Mouse (Mus musculus) heart, embryonic 12.5 days (tissue): ENCODE data around the gene Tgfb1. TPM values are rescaled to one million over a fixed set of nuclear protein-coding genes. Genes with fewer than 3 reads are reported as not detected.
A peak's percentile ranks its signal among the peaks of the same experiment; 100 is the strongest.
"Not testable (repeated sequence)": the region's sequence is repeated elsewhere in the genome, so short reads cannot be mapped to it uniquely, and the experiment has no call there.

Experiments
- ATAC-seq: fragments of 200-750 bp; cut with Nextera tagmentation; 2 replicates; pipeline ENCODE4 v1.8.0; 2017; ENCODE audit warnings: moderate TSS enrichment, moderate library complexity; ENCODE audit not compliant: insufficient number of reproducible peaks, low FRiP score
- H3K27ac ChIP-seq: fragments of 300-500 bp; sonication (generic); 2 replicates; pipeline ENCODE4 v1.5.1; 2016; ENCODE audit warnings: mild to moderate bottlenecking, moderate library complexity; ENCODE audit not compliant: poor library complexity, severe bottlenecking
- H3K27me3 ChIP-seq: fragments of 300-500 bp; sonication (generic); replicated peaks from 2 replicates; pipeline ENCODE4 v1.6.1; 2016; ENCODE audit warnings: mild to moderate bottlenecking, moderate library complexity
- H3K36me3 ChIP-seq: fragments of 300-500 bp; sonication (generic); 2 replicates; pipeline ENCODE4 v1.6.1; 2016; ENCODE audit warnings: mild to moderate bottlenecking, moderate library complexity
- H3K4me1 ChIP-seq: fragments of 300-500 bp; sonication (generic); replicated peaks from 2 replicates; pipeline ENCODE4 v1.6.1; 2016; ENCODE audit warnings: mild to moderate bottlenecking
- H3K4me2 ChIP-seq: fragments of 300-500 bp; sonication (generic); 2 replicates; pipeline ENCODE4 v1.6.1; 2016; ENCODE audit warnings: mild to moderate bottlenecking, moderate library complexity
- H3K4me3 ChIP-seq: fragments of 300-500 bp; sonication (generic); 2 replicates; pipeline ENCODE4 v1.5.1; 2016; ENCODE audit warnings: mild to moderate bottlenecking
- H3K9ac ChIP-seq: fragments of 300-500 bp; sonication (generic); 2 replicates; pipeline ENCODE4 v1.6.1; 2016; ENCODE audit warnings: mild to moderate bottlenecking, moderate library complexity
- H3K9me3 ChIP-seq: fragments of 300-500 bp; sonication (generic); replicated peaks from 2 replicates; pipeline ENCODE4 v1.6.1; 2016; ENCODE audit warnings: mild to moderate bottlenecking, moderate library complexity
- WGBS: fragments of 180-500 bp; shearing (Covaris S2); methylation state at CpG from one replicate; pipeline ENCODE4 v1.1.7; 2016; 5-methylcytosine and 5-hydroxymethylcytosine counted together
- polyA plus RNA-seq: library from polyadenylated mRNA; unstranded; fragments of >200 nt; fragmentation: Nextera tagmentation; extraction: Ambion mirVana; gene quantifications from 2 replicates; pipeline ENCODE4 v1.2.1, GENCODE M21; 2016

Tgfb1 gene
- polyA plus RNA-seq, 1 experiment from 2014 or later, result 5.1 TPM

GRCm38 (mm10) chr7:25718788-25719417 lies 32.1 kb downstream of the Tgfb1 start, which contains the start of gene Ccdc97:
Ccdc97 (minus strand) TSS chr7:25719088.
- H3K4me3 ChIP-seq, result peak within 1 kb of the TSS; percentile 61
- 3% methylated on average over 32 of the region's 32 CpGs for WGBS
- H3K9me3 ChIP-seq, result no peaks in the 10 kb centered on the region
- no peaks in the 10 kb centered on the region for H3K27me3 ChIP-seq
- H3K27ac ChIP-seq, result peak within 1 kb of the TSS; percentile 58
- peak; percentile 83 for ATAC-seq
- peaks cover 14% of the 10 kb centered on the region for H3K4me1 ChIP-seq
- H3K4me2 ChIP-seq, result peak within 1 kb of the TSS; percentile 93
- H3K36me3 ChIP-seq, result peaks cover 61% of the 10 kb centered on the region
- peak within 1 kb of the TSS; percentile 80 for H3K9ac ChIP-seq

- Histone ChIP-seq H3K4me1 (peaks cover 14% of the 10 kb centered on the region), H3K4me2 (no peak overlapping the region), H3K9ac (no peak overlapping the region), H3K4me3 (no peak overlapping the region), H3K27ac (no peak overlapping the region), H3K27me3 (no peaks in the 10 kb centered on the region), H3K9me3 (no peaks in the 10 kb centered on the region), H3K36me3 (peaks cover 61% of the 10 kb centered on the region)
- 0 out of 2 replicates have a peak, but pooled peaks have one; percentile 20 for ATAC-seq
- WGBS, result 57% methylated on average over 10 of the region's 10 CpGs
These were observed 33.2 kb downstream of the Tgfb1 start for GRCm38 (mm10) chr7:25719761-25720610.

GRCm38 (mm10) chr7:25720760-25721159 lies 34.0 kb downstream of the Tgfb1 start:
- Histone ChIP-seq H3K4me3 (no peak overlapping the region), H3K4me1 (peaks cover 14% of the 10 kb centered on the region), H3K9me3 (no peaks in the 10 kb centered on the region), H3K27ac (no peak overlapping the region), H3K9ac (no peak overlapping the region), H3K27me3 (no peaks in the 10 kb centered on the region), H3K36me3 (peaks cover 61% of the 10 kb centered on the region), H3K4me2 (no peak overlapping the region)
- no peak for ATAC-seq
- WGBS, result 88% methylated on average over 5 of the region's 5 CpGs

- Histone ChIP-seq H3K4me1 (peaks cover 14% of the 10 kb centered on the region), H3K36me3 (peaks cover 64% of the 10 kb centered on the region), H3K27ac (peak overlapping the region; percentile 48; the same call in 1 of the 2 replicates)
- not testable (repeated sequence) for H3K9me3 ChIP-seq, H3K27me3 ChIP-seq, ATAC-seq, H3K4me2 ChIP-seq, H3K4me3 ChIP-seq, H3K9ac ChIP-seq
These were observed 35.0 kb downstream of the Tgfb1 start for GRCm38 (mm10) chr7:25721776-25722175.

GRCm38 (mm10) chr7:25725886-25726285 lies 39.1 kb downstream of the Tgfb1 start:
- 86% methylated on average over 19 of the region's 19 CpGs for WGBS
- no peak for ATAC-seq

GRCm38 (mm10) chr7:25727800-25728199 lies 41.0 kb downstream of the Tgfb1 start:
- peaks cover 96% of the 10 kb centered on the region for H3K36me3 ChIP-seq
- no peak overlapping the region for H3K27ac ChIP-seq
- H3K27me3 ChIP-seq, result no peaks in the 10 kb centered on the region
- no peak overlapping the region for H3K4me3 ChIP-seq
- H3K9ac ChIP-seq, result no peak overlapping the region
- no peaks in the 10 kb centered on the region for H3K9me3 ChIP-seq
- 94% methylated on average over 5 of the region's 5 CpGs for WGBS
- ATAC-seq, result no peak
- no peak overlapping the region for H3K4me2 ChIP-seq
- 0 out of 2 replicates have a peak, but pooled peaks cover 6% of the 10 kb centered on the region for H3K4me1 ChIP-seq

More at GRCm38 (mm10) chr7:25725886-25726285, 39.1 kb downstream of the Tgfb1 start:
- Histone ChIP-seq H3K9me3 (no peaks in the 10 kb centered on the region), H3K27me3 (no peaks in the 10 kb centered on the region), H3K4me2 (no peak overlapping the region), H3K9ac (no peak overlapping the region), H3K36me3 (peaks cover 94% of the 10 kb centered on the region), H3K4me3 (no peak overlapping the region), H3K27ac (no peak overlapping the region), H3K4me1 (no peaks in the 10 kb centered on the region)

- 35% methylated on average over 2 of the region's 2 CpGs for WGBS
- ATAC-seq, result peak; percentile 48; the same call in 1 of the 2 replicates
- Histone ChIP-seq H3K4me3 (no peak overlapping the region), H3K4me1 (0 out of 2 replicates have a peak, but pooled peaks cover 6% of the 10 kb centered on the region), H3K36me3 (peaks cover 94% of the 10 kb centered on the region), H3K9me3 (no peaks in the 10 kb centered on the region), H3K4me2 (no peak overlapping the region), H3K27ac (no peak overlapping the region), H3K9ac (no peak overlapping the region), H3K27me3 (no peaks in the 10 kb centered on the region)
These were observed 42.6 kb downstream of the Tgfb1 start for GRCm38 (mm10) chr7:25729396-25729795.

GRCm38 (mm10) chr7:25729862-25730261 lies 43.1 kb downstream of the Tgfb1 start:
- Histone ChIP-seq H3K4me3 (no peak overlapping the region), H3K27me3 (no peaks in the 10 kb centered on the region), H3K36me3 (peaks cover 94% of the 10 kb centered on the region), H3K4me1 (0 out of 2 replicates have a peak, but pooled peaks cover 6% of the 10 kb centered on the region), H3K9ac (no peak overlapping the region), H3K27ac (no peak overlapping the region), H3K9me3 (no peaks in the 10 kb centered on the region), H3K4me2 (no peak overlapping the region)
- 79% methylated on average over 2 of the region's 2 CpGs for WGBS
- no peak for ATAC-seq

GRCm38 (mm10) chr7:25731294-25732055 lies 44.7 kb downstream of the Tgfb1 start:
- H3K36me3 ChIP-seq, result peaks cover 93% of the 10 kb centered on the region
- H3K27ac ChIP-seq, result no peak overlapping the region; the same call in 1 of the 2 replicates
- no peak for ATAC-seq

GRCm38 (mm10) chr7:25734991-25735390 lies 48.2 kb downstream of the Tgfb1 start:
- no peak overlapping the region for H3K27ac ChIP-seq
- H3K4me2 ChIP-seq, result no peak overlapping the region
- 25% methylated on average over 4 of the region's 4 CpGs for WGBS
- H3K9ac ChIP-seq, result no peak overlapping the region
- ATAC-seq, result no peak
- peaks cover 90% of the 10 kb centered on the region for H3K36me3 ChIP-seq
- H3K9me3 ChIP-seq, result no peaks in the 10 kb centered on the region
- no peak overlapping the region for H3K4me3 ChIP-seq
- H3K4me1 ChIP-seq, result 0 out of 2 replicates have a peak, but pooled peaks cover 6% of the 10 kb centered on the region
- H3K27me3 ChIP-seq, result no peaks in the 10 kb centered on the region

More at GRCm38 (mm10) chr7:25731294-25732055, 44.7 kb downstream of the Tgfb1 start:
- Histone ChIP-seq H3K4me1 (0 out of 2 replicates have a peak, but pooled peaks cover 6% of the 10 kb centered on the region), H3K9me3 (no peaks in the 10 kb centered on the region), H3K9ac (no peak overlapping the region), H3K27me3 (no peaks in the 10 kb centered on the region), H3K4me3 (no peak overlapping the region), H3K4me2 (no peak overlapping the region)
- WGBS, result 76% methylated on average over 8 of the region's 8 CpGs
